Mouse (Mus musculus): ENCODE data around the gene Sgsh. TPM values are rescaled to one million over a fixed set of nuclear protein-coding genes. Genes with fewer than 3 reads are reported as not detected.
A peak's percentile ranks its signal among the peaks of the same experiment; 100 is the strongest.
"Not testable (repeated sequence)": the region's sequence is repeated elsewhere in the genome, so short reads cannot be mapped to it uniquely, and the experiment has no call there.

The Sgsh gene
- polyA plus RNA-seq (2012; rRNA removed): 5.0 and 5.8 TPM in 2 replicates

GRCm38 (mm10) chr11:119355443-119356385 is at the start of gene Sgsh, which contains the start of gene Slc26a11:
Gene Sgsh (minus strand): TSS chr11:119355536.
Gene Slc26a11 (plus strand): TSS chr11:119355557.
- peak; percentile 29 to 67 for DNase-seq (ENCODE audit: extremely low spot score in 1 of 2, low spot score in 1 of 2)

- DNase-seq (ENCODE audit: extremely low spot score in 1 of 2, low spot score in 1 of 2): no peak
These were observed 49.3 kb upstream of the Sgsh start for GRCm38 (mm10) chr11:119404627-119405026.

- DNase-seq (ENCODE audit: extremely low spot score in 1 of 2, low spot score in 1 of 2): no peak
These were observed 47.3 kb upstream of the Sgsh start for GRCm38 (mm10) chr11:119402501-119403160.

- no peak for DNase-seq (ENCODE audit: extremely low spot score in 1 of 2, low spot score in 1 of 2)
These were observed 41.1 kb upstream of the Sgsh start for GRCm38 (mm10) chr11:119396461-119396860.

GRCm38 (mm10) chr11:119395931-119396330 is 40.6 kb upstream of the Sgsh start:
- DNase-seq (ENCODE audit: extremely low spot score in 1 of 2, low spot score in 1 of 2): no peak

GRCm38 (mm10) chr11:119395394-119395793 is 40.1 kb upstream of the Sgsh start:
- no peak for DNase-seq (ENCODE audit: extremely low spot score in 1 of 2, low spot score in 1 of 2)

GRCm38 (mm10) chr11:119394210-119394609 is 38.9 kb upstream of the Sgsh start:
- DNase-seq (ENCODE audit: extremely low spot score in 1 of 2, low spot score in 1 of 2): no peak

GRCm38 (mm10) chr11:119393483-119393804 is 38.1 kb upstream of the Sgsh start:
- no peak for DNase-seq (ENCODE audit: extremely low spot score in 1 of 2, low spot score in 1 of 2)

GRCm38 (mm10) chr11:119392800-119393482 is 37.6 kb upstream of the Sgsh start, which contains the start of gene Rnf213:
Gene Rnf213 (plus strand): TSS chr11:119393100.
- DNase-seq (ENCODE audit: extremely low spot score in 1 of 2, low spot score in 1 of 2): peak in 1 of 2 experiments; percentile 34

GRCm38 (mm10) chr11:119392001-119392614 is 36.8 kb upstream of the Sgsh start:
- no peak for DNase-seq (ENCODE audit: extremely low spot score in 1 of 2, low spot score in 1 of 2)

GRCm38 (mm10) chr11:119391386-119392000 is 36.2 kb upstream of the Sgsh start:
- no peak for DNase-seq (ENCODE audit: extremely low spot score in 1 of 2, low spot score in 1 of 2)

GRCm38 (mm10) chr11:119390271-119391231 is 35.2 kb upstream of the Sgsh start:
- DNase-seq (ENCODE audit: extremely low spot score in 1 of 2, low spot score in 1 of 2): peak in 1 of 2 experiments; percentile 46

- DNase-seq (ENCODE audit: extremely low spot score in 1 of 2, low spot score in 1 of 2): peak in 1 of 2 experiments; percentile 42
These were observed 34.5 kb upstream of the Sgsh start for GRCm38 (mm10) chr11:119389851-119390270.

GRCm38 (mm10) chr11:119387273-119387672 is 31.9 kb upstream of the Sgsh start:
- not testable (repeated sequence) for DNase-seq (ENCODE audit: extremely low spot score in 1 of 2, low spot score in 1 of 2)

GRCm38 (mm10) chr11:119386306-119386705 is 31.0 kb upstream of the Sgsh start:
- no peak for DNase-seq (ENCODE audit: extremely low spot score in 1 of 2, low spot score in 1 of 2)

GRCm38 (mm10) chr11:119384904-119385303 is 29.6 kb upstream of the Sgsh start:
- no peak for DNase-seq (ENCODE audit: extremely low spot score in 1 of 2, low spot score in 1 of 2)

GRCm38 (mm10) chr11:119382338-119382850 is 27.1 kb upstream of the Sgsh start:
- no peak for DNase-seq (ENCODE audit: extremely low spot score in 1 of 2, low spot score in 1 of 2)

GRCm38 (mm10) chr11:119381631-119382337 is 26.4 kb upstream of the Sgsh start:
- no peak for DNase-seq (ENCODE audit: extremely low spot score in 1 of 2, low spot score in 1 of 2)

Measured in frontal cortex, adult 2 months (tissue).